Mouse (Mus musculus): ENCODE measurements around the gene Adam19.

DNA sequence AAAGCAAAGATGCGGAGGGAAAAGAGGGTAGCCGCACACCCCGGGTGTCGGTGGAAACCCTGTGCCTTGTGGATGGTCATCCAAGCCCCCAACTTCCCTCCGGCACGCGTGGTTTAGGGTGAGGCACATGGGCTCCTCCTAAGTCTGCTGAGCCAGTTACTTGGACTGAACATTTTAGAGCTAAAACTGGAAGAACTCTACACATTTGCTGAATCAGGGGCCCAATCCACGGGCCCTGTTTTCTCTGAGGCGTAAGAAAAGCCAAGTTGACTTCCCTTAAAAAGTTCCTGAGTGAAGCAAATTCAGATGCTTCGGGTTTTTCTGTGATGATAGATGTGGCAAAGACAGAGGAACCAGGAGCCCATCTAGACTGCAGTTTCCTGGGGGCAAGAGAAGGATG lies 64.3 kb downstream of the Adam19 start:
- TF ChIP-seq CTCF (IDR thresholded peaks at IDR 0.05; ENCODE audit: borderline replicate concordance, insufficient read depth, low read depth, low read length) (no peak), POLR2A (IDR thresholded peaks at IDR 0.05; ENCODE audit: borderline replicate concordance, insufficient read depth, low read length) (no peak)
